Mouse (Mus musculus) midbrain, embryonic 13.5 days (tissue): ENCODE measurements around the gene Med20. TPM values are rescaled to one million over a fixed set of nuclear protein-coding genes. Genes with fewer than 3 reads are reported as not detected.

ENCODE experiments used
- ATAC-seq: fragments of 200-750 bp; cut with Nextera tagmentation; 2 replicates; pipeline ENCODE4 v1.8.0; 2017; ENCODE audit warnings: mild to moderate bottlenecking, moderate TSS enrichment, moderate library complexity
- H3K27ac ChIP-seq: fragments of 300-500 bp; sonication (generic); 2 replicates; pipeline ENCODE4 v1.5.1; 2015; ENCODE audit warnings: inconsistent platforms, mild to moderate bottlenecking, moderate library complexity
- H3K27me3 ChIP-seq: fragments of 300-500 bp; sonication (generic); 2 replicates; pipeline ENCODE4 v1.6.1; 2015; ENCODE audit warnings: mild to moderate bottlenecking, inconsistent platforms
- H3K36me3 ChIP-seq: fragments of 300-500 bp; sonication (generic); 2 replicates; pipeline ENCODE4 v1.6.1; 2015; ENCODE audit warnings: mild to moderate bottlenecking, inconsistent platforms
- H3K4me1 ChIP-seq: fragments of 300-500 bp; sonication (generic); replicated peaks from 2 replicates; pipeline ENCODE4 v1.6.1; 2015; ENCODE audit warnings: inconsistent platforms
- H3K4me2 ChIP-seq: fragments of 300-500 bp; sonication (generic); replicated peaks from 2 replicates; pipeline ENCODE4 v1.6.1; 2015; ENCODE audit warnings: moderate library complexity, mild to moderate bottlenecking, inconsistent platforms
- H3K4me3 ChIP-seq: fragments of 300-500 bp; sonication (generic); replicated peaks from 2 replicates; pipeline ENCODE4 v1.5.1; 2015; ENCODE audit warnings: mild to moderate bottlenecking, inconsistent platforms
- H3K9ac ChIP-seq: fragments of 300-500 bp; sonication (generic); replicated peaks from 2 replicates; pipeline ENCODE4 v1.6.1; 2015; ENCODE audit warnings: mild to moderate bottlenecking, inconsistent platforms
- H3K9me3 ChIP-seq: fragments of 300-500 bp; sonication (generic); 2 replicates; pipeline ENCODE4 v1.6.1; 2016; ENCODE audit warnings: mild to moderate bottlenecking, inconsistent platforms
- WGBS: fragments of 180-500 bp; shearing (Covaris S2); methylation state at CpG from one replicate; pipeline ENCODE4 v1.1.7; 2015; 5-methylcytosine and 5-hydroxymethylcytosine counted together
- polyA plus RNA-seq: library from polyadenylated mRNA; unstranded; fragments of >200 nt; fragmentation: Nextera tagmentation; extraction: Ambion mirVana; gene quantifications from 2 replicates; pipeline ENCODE4 v1.2.1, GENCODE M21; 2015

The Med20 gene
- polyA plus RNA-seq, result 43.8 and 44.3 TPM in 2 replicates

DNA sequence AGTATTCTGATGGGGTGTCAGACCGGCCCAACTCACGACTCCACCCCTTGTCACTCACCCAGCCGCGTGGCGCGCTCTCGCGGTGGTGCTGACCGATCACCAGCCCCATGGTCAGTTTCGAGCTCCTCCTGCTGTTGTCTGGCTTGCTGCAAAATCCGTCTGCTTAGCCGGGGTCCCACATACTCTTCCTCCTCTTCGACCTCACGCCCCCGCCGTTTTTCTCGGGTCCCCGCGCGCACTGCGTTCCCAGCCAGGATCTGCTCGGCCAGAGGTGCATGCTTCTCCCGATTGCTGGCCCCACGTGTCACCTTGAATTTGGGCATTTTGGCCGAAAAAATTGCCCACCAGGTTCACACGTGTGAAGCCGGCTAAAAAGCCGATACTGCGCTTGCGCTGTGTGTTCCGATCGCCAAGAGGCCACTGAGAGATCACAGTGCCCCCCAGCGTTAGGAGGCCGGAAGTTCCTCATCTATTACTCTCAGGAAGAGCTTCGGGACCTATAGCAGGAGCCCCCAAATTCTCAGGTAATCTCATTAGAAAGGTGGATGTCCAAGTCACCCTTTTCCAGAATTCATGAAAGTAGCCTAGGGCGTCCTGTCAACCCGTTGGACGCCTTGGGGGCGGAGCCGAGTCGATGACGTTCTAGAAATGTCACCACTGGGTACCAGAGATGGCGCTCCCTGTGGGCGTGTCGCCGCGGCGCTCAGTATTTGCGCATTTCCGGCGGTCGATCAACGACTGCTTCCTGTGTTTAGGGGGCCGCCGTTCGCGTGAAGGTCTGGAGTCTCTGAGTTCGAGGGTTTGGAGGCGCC lies at the start of gene Med20, which contains the start of the genes Bysl and Gm20517:
Gene Med20 (plus strand): TSS at position 734 of the 812 bp plus-strand sequence.
Gene Bysl (minus strand): TSS at position 644 of the 812 bp plus-strand sequence.
Gene Gm20517 (plus strand): TSS at position 741 of the 812 bp plus-strand sequence.
- Histone ChIP-seq H3K27ac (peak within 1 kb of the TSS; percentile 58), H3K27me3 (no peaks in the 10 kb centered on the region), H3K36me3 (peaks cover 47% of the 10 kb centered on the region), H3K4me1 (peaks cover 26% of the 10 kb centered on the region), H3K4me3 (peak within 1 kb of the TSS; percentile 54), H3K9me3 (no peaks in the 10 kb centered on the region), H3K9ac (peak within 1 kb of the TSS; percentile 71), H3K4me2 (peak within 1 kb of the TSS; percentile 68)
- ATAC-seq, result peak; percentile 95
- under 1% methylated on average over 59 of the region's 59 CpGs for WGBS

DNA sequence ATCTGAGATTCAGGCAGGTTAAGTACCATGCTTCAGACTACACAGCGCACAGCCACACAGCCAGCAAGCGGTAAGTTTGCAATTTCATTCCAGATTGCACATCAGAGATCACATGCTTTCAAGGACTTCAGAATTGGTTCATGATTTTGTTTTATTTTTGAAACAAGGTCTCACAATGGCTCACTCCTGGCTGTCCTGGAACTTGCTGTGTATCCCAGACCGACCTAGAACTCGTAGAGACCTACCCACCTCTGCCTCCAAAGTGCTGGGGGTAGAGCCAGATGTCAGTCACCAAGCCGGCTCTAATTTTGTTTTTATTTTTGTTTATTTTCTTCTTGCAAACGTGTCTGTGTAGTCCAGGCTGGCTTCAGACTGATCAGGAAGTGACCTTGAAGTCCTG lies 48.5 kb upstream of the Med20 start:
- Histone ChIP-seq H3K27ac (no peak overlapping the region), H3K4me1 (0 out of 2 replicates have a peak, but pooled peaks cover 2% of the 10 kb centered on the region), H3K9me3 (no peaks in the 10 kb centered on the region), H3K9ac (no peak overlapping the region), H3K4me3 (no peak overlapping the region), H3K27me3 (no peaks in the 10 kb centered on the region), H3K36me3 (no peaks in the 10 kb centered on the region), H3K4me2 (no peak overlapping the region)
- ATAC-seq, result no peak
- 81% methylated on average over 6 of the region's 6 CpGs for whole genome bisulfite sequencing

DNA sequence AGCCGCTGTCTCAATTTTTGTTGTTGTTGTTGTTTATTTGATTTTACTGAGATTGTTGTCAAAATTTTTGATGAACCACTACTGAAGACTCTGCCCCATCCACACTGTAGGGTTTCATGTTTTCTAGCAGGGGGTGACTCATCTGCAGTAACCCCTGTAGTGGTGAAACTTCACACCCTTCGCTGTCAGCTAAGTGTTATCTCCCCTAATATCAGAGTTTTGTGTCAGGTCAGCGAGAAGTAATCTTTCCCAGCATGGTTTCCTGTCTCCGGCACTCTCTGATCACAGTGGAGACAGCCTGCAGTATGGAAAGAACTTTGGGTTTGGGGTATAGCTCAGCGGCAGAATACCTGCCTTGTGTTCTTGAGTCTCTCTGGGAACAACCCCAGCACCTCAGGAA lies 46.8 kb upstream of the Med20 start:
- H3K9me3 ChIP-seq, result no peaks in the 10 kb centered on the region
- WGBS, result 89% methylated on average over 5 of the region's 5 CpGs
- no peak for ATAC-seq

DNA sequence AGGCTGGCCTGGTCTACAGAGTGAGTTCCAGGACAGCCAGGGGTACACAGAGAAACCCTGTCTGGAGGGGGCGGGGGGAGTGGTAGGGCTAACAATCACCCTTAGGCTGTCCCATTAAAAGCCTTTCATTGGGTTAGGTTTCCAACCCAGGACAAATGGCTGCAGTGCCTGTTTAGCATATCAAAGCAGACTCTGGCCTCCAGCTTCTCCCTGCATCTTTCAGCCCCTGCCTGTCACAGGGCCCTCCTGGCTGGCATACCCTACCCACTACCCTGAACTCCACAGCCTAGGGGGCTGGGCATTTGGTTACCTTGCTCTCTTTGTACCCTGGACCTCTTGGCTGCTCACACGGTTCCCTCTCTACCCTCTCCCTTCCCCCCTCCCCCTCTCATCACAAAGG lies 45.2 kb upstream of the Med20 start:
- Histone ChIP-seq H3K4me3 (no peak overlapping the region), H3K36me3 (no peaks in the 10 kb centered on the region), H3K4me2 (no peak overlapping the region), H3K27ac (no peak overlapping the region), H3K4me1 (peaks cover 10% of the 10 kb centered on the region; the same call in 1 of the 2 replicates), H3K9me3 (no peaks in the 10 kb centered on the region), H3K27me3 (no peaks in the 10 kb centered on the region), H3K9ac (no peak overlapping the region)
- WGBS, result 14% methylated on average over 2 of the region's 2 CpGs
- peak; percentile 73 for ATAC-seq

More for the DNA sequence above, 46.8 kb upstream of the Med20 start:
- Histone ChIP-seq H3K4me2 (no peak overlapping the region), H3K27ac (no peak overlapping the region), H3K9ac (no peak overlapping the region), H3K4me3 (no peak overlapping the region), H3K36me3 (no peaks in the 10 kb centered on the region), H3K4me1 (peaks cover 10% of the 10 kb centered on the region; the same call in 1 of the 2 replicates), H3K27me3 (no peaks in the 10 kb centered on the region)

DNA sequence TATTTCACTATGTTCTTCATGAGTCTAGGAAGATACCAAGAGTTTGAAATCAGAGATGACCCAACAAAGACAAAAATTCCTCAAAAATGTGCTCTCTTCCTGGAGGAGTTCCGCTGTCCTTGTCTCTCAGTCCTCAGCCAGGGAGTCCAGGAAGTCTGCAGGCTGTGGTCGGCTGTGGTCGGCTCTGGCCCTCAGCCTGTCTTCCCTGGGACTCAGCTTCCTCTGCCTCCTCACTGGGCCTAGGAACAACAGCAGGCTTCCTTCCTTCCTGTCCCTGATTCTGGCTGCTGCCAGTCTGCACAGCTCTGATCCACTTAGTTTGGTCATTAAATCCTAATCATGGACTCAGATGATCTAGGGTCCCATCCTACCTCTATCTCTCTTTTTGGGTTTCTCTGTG lies 44.1 kb upstream of the Med20 start:
- WGBS, result 94% methylated on average over 3 of the region's 3 CpGs
- Histone ChIP-seq H3K4me1 (peaks cover 10% of the 10 kb centered on the region; the same call in 1 of the 2 replicates), H3K4me2 (no peak overlapping the region), H3K4me3 (no peak overlapping the region), H3K9me3 (no peaks in the 10 kb centered on the region), H3K27me3 (no peaks in the 10 kb centered on the region), H3K27ac (0 out of 2 replicates have a peak overlapping the region, but pooled peaks have one; percentile 14), H3K36me3 (no peaks in the 10 kb centered on the region), H3K9ac (no peak overlapping the region)
- ATAC-seq, result no peak

DNA sequence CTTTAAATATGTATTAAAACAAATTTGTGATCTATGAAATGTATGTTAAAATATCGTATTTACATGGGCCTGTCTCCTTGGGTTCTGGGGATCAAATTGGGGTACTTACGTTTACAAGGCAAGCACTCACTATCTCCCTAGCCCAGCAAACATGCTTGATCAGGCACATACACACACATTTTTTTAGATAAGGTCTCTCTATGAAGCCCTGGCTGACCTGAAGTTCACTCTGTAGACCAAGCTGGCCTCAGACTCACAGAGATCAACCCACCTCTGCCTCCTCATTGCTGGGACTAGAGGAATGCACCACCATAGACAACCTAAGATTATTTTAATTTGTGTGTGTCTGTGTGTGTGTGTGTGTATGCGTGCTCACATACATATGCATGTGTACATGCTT lies 43.0 kb upstream of the Med20 start:
- Histone ChIP-seq H3K27ac (no peak overlapping the region), H3K4me1 (peaks cover 10% of the 10 kb centered on the region; the same call in 1 of the 2 replicates), H3K27me3 (no peaks in the 10 kb centered on the region), H3K4me3 (no peak overlapping the region), H3K9ac (no peak overlapping the region), H3K9me3 (no peaks in the 10 kb centered on the region), H3K4me2 (no peak overlapping the region), H3K36me3 (no peaks in the 10 kb centered on the region)
- 95% methylated on average over 3 of the region's 3 CpGs for WGBS
- ATAC-seq, result no peak

DNA sequence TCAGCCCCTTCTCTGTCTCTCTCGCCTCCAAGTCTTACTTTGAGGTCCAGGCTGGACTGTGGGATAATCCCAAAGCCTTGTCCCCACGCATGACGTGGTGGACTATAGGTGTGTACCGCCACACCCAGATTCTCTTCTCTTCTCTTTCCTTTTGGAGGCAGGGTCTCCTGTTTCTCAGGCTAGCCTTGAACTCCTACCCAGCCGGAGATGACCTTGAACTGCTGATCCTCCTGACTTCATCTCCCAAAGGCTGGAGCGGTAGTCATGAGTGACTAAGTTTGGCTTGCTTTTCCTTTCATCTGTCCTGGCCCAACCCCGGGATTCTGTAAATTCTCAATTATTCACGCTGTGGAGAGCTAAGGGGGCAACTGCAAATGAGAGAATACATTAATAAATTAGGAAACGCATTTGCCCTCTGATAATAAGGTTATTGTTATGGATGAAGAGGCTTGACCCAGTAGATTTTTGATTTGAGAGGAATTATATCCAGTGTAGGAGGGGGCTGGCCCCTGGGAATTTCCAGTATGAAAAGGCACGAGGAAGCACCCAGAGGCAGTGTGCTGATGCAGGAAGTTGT lies 42.3 kb upstream of the Med20 start:
- Histone ChIP-seq H3K27ac (no peak overlapping the region), H3K4me3 (no peak overlapping the region), H3K27me3 (no peaks in the 10 kb centered on the region), H3K9ac (no peak overlapping the region), H3K9me3 (no peaks in the 10 kb centered on the region), H3K36me3 (no peaks in the 10 kb centered on the region), H3K4me1 (peaks cover 10% of the 10 kb centered on the region; the same call in 1 of the 2 replicates), H3K4me2 (no peak overlapping the region)
- peak; percentile 53; the same call in 1 of the 2 replicates for ATAC-seq
- 43% methylated on average over 10 of the region's 10 CpGs for WGBS

DNA sequence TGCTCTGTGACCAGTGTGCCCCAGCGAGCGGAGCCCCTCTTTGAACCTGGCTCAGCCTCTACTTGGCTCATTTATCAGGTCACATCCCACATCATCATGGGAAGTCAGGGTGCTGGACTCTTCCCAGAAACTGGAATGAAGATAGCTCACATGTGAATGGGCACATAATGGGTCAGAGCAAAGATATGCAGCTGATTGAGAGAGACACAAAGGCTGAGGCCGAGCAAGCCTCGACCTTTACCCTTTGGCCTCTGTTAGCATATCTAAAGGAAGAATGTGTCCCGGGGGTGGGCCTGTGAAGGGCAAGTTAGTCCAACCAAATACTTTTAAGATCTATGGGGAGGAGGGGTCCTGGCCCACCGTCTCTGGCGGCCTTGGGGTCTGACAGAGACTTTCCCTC lies 39.8 kb upstream of the Med20 start:
- Histone ChIP-seq H3K27ac (no peak overlapping the region), H3K4me2 (no peak overlapping the region), H3K9me3 (no peaks in the 10 kb centered on the region), H3K27me3 (no peaks in the 10 kb centered on the region), H3K4me3 (no peak overlapping the region), H3K9ac (no peak overlapping the region), H3K36me3 (no peaks in the 10 kb centered on the region), H3K4me1 (peaks cover 8% of the 10 kb centered on the region; the same call in 1 of the 2 replicates)
- no peak for ATAC-seq
- WGBS, result 13% methylated on average over 7 of the region's 7 CpGs

DNA sequence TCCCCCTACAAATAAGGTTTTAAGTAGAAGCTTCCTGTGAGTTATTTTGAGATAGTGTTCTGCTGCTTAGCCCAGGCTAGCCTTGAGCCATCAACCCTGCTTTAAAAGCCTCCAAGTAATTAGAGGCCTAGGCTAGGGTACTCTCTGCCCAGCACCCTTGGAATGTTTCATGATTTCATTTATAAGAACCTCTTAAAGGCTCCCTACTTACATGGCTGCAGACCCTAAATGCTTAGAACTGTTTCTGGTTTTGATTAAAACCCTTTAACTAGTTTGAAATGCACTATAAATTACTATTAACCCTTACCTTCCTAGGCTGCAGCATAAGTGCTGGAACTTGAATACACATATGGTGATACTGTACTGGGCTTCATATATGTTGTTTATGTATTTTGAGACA lies 38.9 kb upstream of the Med20 start:
- H3K4me3 ChIP-seq, result no peak overlapping the region
- H3K4me1 ChIP-seq, result peaks cover 8% of the 10 kb centered on the region; the same call in 1 of the 2 replicates
- H3K9me3 ChIP-seq, result no peaks in the 10 kb centered on the region
- no peak overlapping the region for H3K9ac ChIP-seq
- H3K27me3 ChIP-seq, result no peaks in the 10 kb centered on the region
- no peak overlapping the region for H3K27ac ChIP-seq
- no peak for ATAC-seq
- no peak overlapping the region for H3K4me2 ChIP-seq
- no peaks in the 10 kb centered on the region for H3K36me3 ChIP-seq

DNA sequence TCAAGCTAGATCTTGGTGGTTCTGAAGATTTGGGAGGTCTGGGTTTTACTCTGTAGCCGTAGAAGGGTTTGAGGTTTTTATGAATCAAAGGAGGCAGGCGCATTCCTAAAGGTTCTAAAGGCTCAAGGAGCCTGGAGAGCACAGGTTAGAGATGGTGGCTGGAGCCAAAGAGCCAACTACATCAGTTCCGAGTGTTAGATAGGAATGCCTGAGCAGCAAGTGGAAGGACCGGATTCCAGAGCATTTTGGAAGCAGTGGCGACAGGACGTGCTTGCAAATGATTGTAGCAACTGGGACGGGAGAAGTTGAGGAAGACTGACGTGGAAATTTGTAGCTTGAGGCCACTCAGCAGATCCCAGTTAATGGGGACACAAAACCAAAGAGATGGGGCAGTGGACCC lies 37.4 kb upstream of the Med20 start:
- no peak for ATAC-seq
- Histone ChIP-seq H3K4me2 (no peak overlapping the region), H3K9me3 (no peaks in the 10 kb centered on the region), H3K27ac (no peak overlapping the region), H3K27me3 (no peaks in the 10 kb centered on the region), H3K36me3 (no peaks in the 10 kb centered on the region), H3K4me1 (peaks cover 5% of the 10 kb centered on the region; the same call in 1 of the 2 replicates), H3K9ac (no peak overlapping the region), H3K4me3 (no peak overlapping the region)
- 82% methylated on average over 8 of the region's 8 CpGs for WGBS

DNA sequence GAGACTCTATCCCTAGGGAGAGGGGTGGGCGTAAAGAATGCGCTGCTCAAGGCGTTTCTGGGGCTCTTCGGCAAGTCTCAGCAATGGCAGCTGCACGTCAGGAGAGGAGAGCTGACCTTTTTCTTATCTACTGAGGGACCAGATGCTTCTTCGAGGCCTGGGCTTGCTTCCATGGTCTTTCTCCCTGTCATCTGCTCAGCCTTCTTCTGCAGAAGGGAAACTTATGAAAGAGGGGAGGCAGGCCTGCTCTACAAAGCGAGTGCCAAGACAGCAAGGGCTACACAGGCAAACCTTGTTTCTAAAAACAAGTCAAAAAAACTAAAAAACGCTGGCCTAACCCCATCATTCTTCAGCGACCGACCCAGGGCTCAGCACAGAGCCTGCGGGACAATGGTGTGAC lies 36.6 kb upstream of the Med20 start:
- Histone ChIP-seq H3K9ac (no peak overlapping the region), H3K4me3 (no peak overlapping the region), H3K36me3 (no peaks in the 10 kb centered on the region), H3K27me3 (no peaks in the 10 kb centered on the region), H3K27ac (no peak overlapping the region), H3K4me1 (no peaks in the 10 kb centered on the region), H3K4me2 (no peak overlapping the region), H3K9me3 (no peaks in the 10 kb centered on the region)
- 75% methylated on average over 11 of the region's 11 CpGs for WGBS
- ATAC-seq, result no peak

DNA sequence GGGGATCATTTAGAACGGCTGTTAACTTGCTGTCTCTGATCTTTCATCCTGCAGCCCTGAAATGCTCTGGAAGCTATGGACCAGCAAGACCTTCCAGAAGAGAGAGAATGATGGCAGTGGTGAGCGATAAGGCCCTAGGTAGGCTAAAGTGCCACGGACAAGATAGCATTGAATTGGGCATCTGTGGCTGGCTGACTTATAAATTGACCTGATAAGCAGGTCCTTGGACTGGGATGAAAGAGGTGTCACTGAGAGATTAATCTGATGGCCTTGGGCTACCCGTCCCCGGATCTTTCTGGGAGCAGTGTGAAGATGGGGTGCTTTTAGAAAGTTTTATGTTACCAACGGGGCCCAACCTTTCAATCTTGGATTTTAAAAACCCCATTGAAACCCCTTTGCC lies 32.7 kb upstream of the Med20 start:
- no peaks in the 10 kb centered on the region for H3K27me3 ChIP-seq
- 89% methylated on average over 6 of the region's 6 CpGs for WGBS

More for the DNA sequence above, 32.7 kb upstream of the Med20 start:
- Histone ChIP-seq H3K4me1 (no peaks in the 10 kb centered on the region), H3K27ac (no peak overlapping the region), H3K36me3 (no peaks in the 10 kb centered on the region), H3K4me2 (no peak overlapping the region), H3K9ac (no peak overlapping the region), H3K9me3 (no peaks in the 10 kb centered on the region), H3K4me3 (no peak overlapping the region)
- no peak for ATAC-seq
